Mouse (Mus musculus) duodenum, adult 2 months (tissue): ENCODE results near the gene Ifna2. TPM values are rescaled to one million over a fixed set of nuclear protein-coding genes. Genes with fewer than 3 reads are reported as not detected.

Experiments used
- polyA plus RNA-seq: library from polyadenylated mRNA; depleted of rRNA; stranded (reverse); fragments of >200 nt; gene quantifications from 2 replicates; pipeline ENCODE4 v1.2.3, GENCODE M21; 2012; ENCODE audit warnings: low replicate concordance; rRNA removed

Gene Ifna2
- polyA plus RNA-seq = not detected in 2 replicates

DNA sequence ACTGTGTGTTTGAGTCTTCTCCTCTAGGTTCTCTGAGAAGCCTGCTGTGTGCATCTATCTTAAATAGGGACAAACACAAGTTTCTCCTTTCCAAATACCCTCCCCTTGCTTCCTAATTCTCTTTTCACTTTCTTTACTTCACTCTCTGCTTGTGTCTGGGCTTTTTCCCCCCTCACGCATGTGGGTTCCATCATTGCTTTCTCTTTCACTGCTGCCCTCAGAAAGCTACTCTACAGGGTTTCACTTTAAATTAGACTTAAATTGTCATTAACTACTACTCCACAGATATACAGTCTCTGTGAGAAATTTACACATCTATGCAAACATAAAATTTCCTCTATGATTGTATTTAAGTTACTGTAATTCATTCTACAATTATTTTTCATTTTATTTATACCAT is at the start of gene Ifna2:
Ifna2 (minus strand) TSS at position 101 of the 400 bp plus-strand sequence.

DNA sequence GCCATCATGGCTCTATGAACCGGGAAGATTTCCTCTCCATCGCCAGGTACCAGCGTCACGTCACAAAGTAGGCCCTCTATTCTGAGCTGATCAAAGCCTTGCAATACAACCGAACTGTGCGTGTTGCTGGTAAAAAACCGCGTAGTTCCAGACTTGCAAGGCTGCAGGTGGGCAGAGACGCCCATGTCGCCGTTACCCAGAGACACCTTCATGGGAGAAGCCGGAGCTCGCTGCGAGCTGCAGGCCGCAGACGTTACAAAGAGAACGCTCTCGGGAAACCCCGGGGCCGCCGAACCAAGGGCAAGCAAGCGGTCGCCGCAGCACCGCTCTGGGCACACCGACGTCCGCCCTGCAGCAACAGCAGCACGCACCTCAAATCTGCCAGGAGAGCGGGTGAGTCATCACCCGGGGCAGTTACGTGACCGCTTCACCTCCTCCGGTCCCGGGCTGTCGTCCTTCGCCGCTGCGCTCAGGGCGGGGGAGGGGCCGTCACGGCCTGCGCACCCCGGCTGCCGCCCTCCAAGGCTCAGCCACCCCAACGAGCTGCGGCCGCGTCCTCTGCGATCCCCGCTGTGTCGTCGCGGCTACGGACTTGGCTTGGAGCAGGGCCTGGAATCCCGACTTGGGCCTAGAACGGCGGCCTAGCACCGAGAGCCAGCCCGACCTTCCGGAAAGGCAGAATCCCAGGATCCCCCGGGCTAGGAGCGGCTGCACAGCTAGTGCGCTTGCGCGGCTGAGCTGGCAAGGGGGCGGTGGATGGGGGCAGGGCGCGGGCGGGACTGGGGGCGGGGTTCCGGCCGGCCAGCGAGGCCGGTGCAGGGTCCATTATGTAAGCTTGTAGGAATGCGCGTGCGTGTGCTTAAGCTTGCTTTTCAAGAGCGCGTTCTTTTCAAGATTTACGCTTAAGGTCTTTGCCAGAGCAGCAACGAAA is 38.3 kb upstream of the Ifna2 start, which contains the start of the genes Gm26566 and Klhl9:
Gm26566 (plus strand) TSS at position 15 of the 931 bp plus-strand sequence.
Klhl9 (minus strand) TSS at position 675 of the 931 bp plus-strand sequence.

DNA sequence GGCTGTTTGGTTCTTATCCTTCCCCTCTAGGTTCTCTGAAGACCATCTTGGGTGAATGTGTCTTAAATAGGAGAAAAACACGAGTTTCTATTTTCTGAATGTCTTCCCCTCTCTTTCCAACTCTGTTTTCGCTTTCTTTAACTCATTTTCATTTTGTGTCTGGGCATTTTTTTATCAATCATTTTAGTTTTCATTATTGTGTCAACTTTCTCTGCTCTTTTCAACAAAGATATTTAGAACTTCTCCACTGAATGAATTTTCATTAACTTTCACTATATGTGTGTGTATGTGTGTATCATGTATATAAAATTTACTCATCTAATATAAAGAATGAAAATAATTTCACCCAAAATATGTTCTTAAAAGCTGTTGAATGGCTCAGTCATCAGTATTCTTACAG is 7.5 kb upstream of the Ifna2 start, which contains the start of gene Ifnab:
Ifnab (minus strand) TSS at position 101 of the 400 bp plus-strand sequence.

DNA sequence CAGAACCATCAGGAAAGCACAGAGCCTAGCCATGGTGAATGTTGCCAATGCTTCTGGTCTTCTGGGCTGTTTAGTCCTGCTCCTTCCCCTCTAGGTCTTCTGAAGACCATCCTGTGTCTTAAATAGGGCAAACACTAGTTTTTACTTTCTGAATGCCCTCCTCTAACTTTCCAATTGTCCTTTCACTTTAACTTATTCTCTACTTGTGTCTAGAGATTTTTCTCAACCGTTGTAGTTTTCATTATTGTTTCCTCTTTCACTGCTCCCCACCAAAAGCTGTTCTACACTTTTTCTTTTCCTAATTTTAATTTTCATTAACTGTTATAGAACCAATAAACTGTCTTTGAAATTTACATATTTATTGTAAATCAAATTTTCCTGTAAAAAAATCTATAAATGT is 6.9 kb downstream of the Ifna2 start, which contains the start of gene Ifna16:
Ifna16 (minus strand) TSS at position 101 of the 400 bp plus-strand sequence.

DNA sequence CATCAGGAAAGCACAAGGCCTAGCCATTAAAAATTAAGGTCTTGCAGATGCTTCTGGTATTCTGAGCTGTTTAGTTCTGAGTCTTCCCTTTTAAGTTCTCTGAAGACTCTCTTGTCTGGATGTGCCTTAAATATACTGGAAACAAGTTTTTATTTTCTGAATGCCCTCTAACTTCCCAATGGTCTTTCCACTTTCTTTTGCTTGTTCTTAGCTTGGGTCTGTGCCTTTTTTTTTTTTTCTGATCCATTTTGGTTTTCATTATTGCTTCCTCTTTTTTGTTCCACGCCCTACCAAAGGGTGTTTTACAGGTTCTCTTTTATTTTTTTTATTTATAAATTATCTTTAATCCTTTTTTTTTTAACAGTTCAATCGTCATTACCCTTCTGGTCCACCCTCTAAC is 39.4 kb downstream of the Ifna2 start, which contains the start of gene Ifna13:
Ifna13 (minus strand) TSS at position 101 of the 400 bp plus-strand sequence.

DNA sequence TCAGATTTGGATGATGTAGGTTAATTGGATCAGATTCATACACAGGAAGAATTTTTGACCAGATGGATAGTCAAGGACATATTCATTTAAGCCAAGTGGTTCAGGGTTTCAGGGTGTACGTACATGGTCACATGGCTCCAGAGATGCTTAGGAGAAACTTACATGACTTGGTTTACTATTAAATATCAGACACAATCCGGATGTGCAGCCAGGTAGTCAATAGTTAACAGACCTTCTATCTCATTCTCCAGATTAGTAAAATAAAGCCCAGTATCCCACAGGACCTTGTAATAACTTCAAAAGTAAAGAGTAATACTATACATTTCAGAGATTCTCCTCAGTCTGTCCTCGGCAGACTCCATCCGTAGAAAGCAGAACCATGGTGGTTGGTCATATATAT is 49.4 kb downstream of the Ifna2 start, which contains the start of gene C87499:
C87499 (minus strand) TSS at position 101 of the 400 bp plus-strand sequence.

Other genes starting within 250 kb of the Ifna2 start
- 0.18 and 0.39 TPM in 2 replicates for gene Hacd4, start 245.0 kb downstream of the Ifna2 start, polyA plus RNA-seq
- not detected in 2 replicates for gene Ifnb1, start 161.1 kb downstream of the Ifna2 start, polyA plus RNA-seq
- gene Ifna15, start 125.7 kb downstream of the Ifna2 start, polyA plus RNA-seq = not detected in 2 replicates
- not detected in 2 replicates for gene Ifna14, start 112.1 kb downstream of the Ifna2 start, polyA plus RNA-seq
- not detected in 2 replicates for gene Ifna9, start 91.5 kb downstream of the Ifna2 start, polyA plus RNA-seq
- gene Ifna12, start 80.5 kb downstream of the Ifna2 start, polyA plus RNA-seq = not detected in 2 replicates
- not detected in 2 replicates for gene C87499, start 49.5 kb downstream of the Ifna2 start, polyA plus RNA-seq
- gene Ifna13, start 39.5 kb downstream of the Ifna2 start, polyA plus RNA-seq = not detected in 2 replicates
- not detected in 2 replicates for gene Ifna16, start 7.0 kb downstream of the Ifna2 start, polyA plus RNA-seq
- not detected in 2 replicates for gene Ifnab, start 7.4 kb upstream of the Ifna2 start, polyA plus RNA-seq
- gene Gm26566, start 37.9 kb upstream of the Ifna2 start, polyA plus RNA-seq = 0.11 and 0.27 TPM in 2 replicates
- gene Klhl9, start 38.6 kb upstream of the Ifna2 start, polyA plus RNA-seq = 5.4 and 7.9 TPM in 2 replicates
- not detected in 2 replicates for gene Gm13271, start 71.0 kb upstream of the Ifna2 start, polyA plus RNA-seq
- not detected in 2 replicates for gene Gm13283, start 76.2 kb upstream of the Ifna2 start, polyA plus RNA-seq
- gene Gm13290, start 89.9 kb upstream of the Ifna2 start, polyA plus RNA-seq = not detected in 2 replicates
- gene Gm13289, start 93.0 kb upstream of the Ifna2 start, polyA plus RNA-seq = not detected in 2 replicates
- not detected in 2 replicates for gene Gm13272, start 95.9 kb upstream of the Ifna2 start, polyA plus RNA-seq
- not detected in 2 replicates for gene Ifnz, start 98.2 kb upstream of the Ifna2 start, polyA plus RNA-seq
- not detected in 2 replicates for gene Gm13276, start 101.8 kb upstream of the Ifna2 start, polyA plus RNA-seq
- gene Gm13277, start 104.7 kb upstream of the Ifna2 start, polyA plus RNA-seq = not detected in 2 replicates
- not detected in 2 replicates for gene Gm13278, start 107.6 kb upstream of the Ifna2 start, polyA plus RNA-seq
- gene Gm13275, start 110.6 kb upstream of the Ifna2 start, polyA plus RNA-seq = not detected in 2 replicates
- not detected in 2 replicates for gene Gm13279, start 113.5 kb upstream of the Ifna2 start, polyA plus RNA-seq
- gene Gm13285, start 115.8 kb upstream of the Ifna2 start, polyA plus RNA-seq = not detected in 2 replicates
- gene Gm13287, start 119.3 kb upstream of the Ifna2 start, polyA plus RNA-seq = 0.49 TPM in 1 of 2 replicates, not detected in the other
- not detected in 2 replicates for gene Gm13288, start 121.6 kb upstream of the Ifna2 start, polyA plus RNA-seq
- gene Ifna7, start 132.3 kb upstream of the Ifna2 start, polyA plus RNA-seq = not detected in 2 replicates
- gene Ifna11, start 136.0 kb upstream of the Ifna2 start, polyA plus RNA-seq = not detected in 2 replicates
- not detected in 2 replicates for gene Ifna6, start 143.5 kb upstream of the Ifna2 start, polyA plus RNA-seq
- gene Ifna5, start 151.6 kb upstream of the Ifna2 start, polyA plus RNA-seq = not detected in 2 replicates
- not detected in 2 replicates for gene Ifna4, start 157.9 kb upstream of the Ifna2 start, polyA plus RNA-seq
- gene Ifna1, start 166.2 kb upstream of the Ifna2 start, polyA plus RNA-seq = not detected in 2 replicates
- 0.21 TPM in 1 of 2 replicates, not detected in the other for gene Ifne, start 196.3 kb upstream of the Ifna2 start, polyA plus RNA-seq